Comparison of ENCODE assay signal across 8 mouse cellular contexts in genomic region chr17:24352370-24353194, GRCm38 (mm10). TPM values are rescaled to one million over a fixed set of nuclear protein-coding genes. Genes with fewer than 3 reads are reported as not detected.
DNase-seq lines count a peak whose midpoint lies in the region; ATAC-seq and TF ChIP-seq lines count a peak whose summit lies in the region.

No protein-coding gene starts in this region.

- peak overlapping the region; percentile 64 for H3K4me3 ChIP-seq in lung, embryonic 16.5 days (ENCODE audit: low read length)
- H3K4me3 ChIP-seq in forebrain, postnatal 0 days (ENCODE audit: low read depth, low read length), result peak overlapping the region; percentile 92
- H3K4me3 ChIP-seq in limb, embryonic 10.5 days, result peak overlapping the region; percentile 72
- H3K4me3 ChIP-seq in neural tube, embryonic 15.5 days (replicated peaks), result peak overlapping the region; percentile 83

- peak; percentile 39 for ATAC-seq in lung, embryonic 16.5 days (ENCODE audit: low read depth)
- ATAC-seq in forebrain, postnatal 0 days, result peak; percentile 19
- peak; percentile 52 for ATAC-seq in neural tube, embryonic 15.5 days (ENCODE audit: low FRiP score)

- peaks cover 10% of the 10 kb centered on the region for H3K27me3 ChIP-seq in lung, embryonic 16.5 days (ENCODE audit: control insufficient read depth, insufficient read depth, low read depth, low read length)
- no peaks in the 10 kb centered on the region for H3K27me3 ChIP-seq in forebrain, postnatal 0 days (ENCODE audit: insufficient read depth, low read length)
- peaks cover 59% of the 10 kb centered on the region for H3K27me3 ChIP-seq in limb, embryonic 10.5 days (ENCODE audit: low read depth, poor library complexity, severe bottlenecking)
- H3K27me3 ChIP-seq in neural tube, embryonic 15.5 days (replicated peaks), result no peaks in the 10 kb centered on the region; the same call in 1 of the 2 replicates

- 3% methylated on average over 36 of the region's 36 CpGs for WGBS in lung, embryonic 16.5 days
- WGBS in forebrain, postnatal 0 days, result 3% methylated on average over 36 of the region's 36 CpGs
- 4% methylated on average over 36 of the region's 36 CpGs for WGBS in limb, embryonic 10.5 days
- WGBS in neural tube, embryonic 15.5 days, result 1% methylated on average over 36 of the region's 36 CpGs

- peak overlapping the region; percentile 96 for H3K4me2 ChIP-seq in lung, embryonic 16.5 days (ENCODE audit: low read depth, low read length)
- peak overlapping the region; percentile 85 for H3K4me2 ChIP-seq in forebrain, postnatal 0 days (ENCODE audit: low read depth)
- H3K4me2 ChIP-seq in neural tube, embryonic 15.5 days, result peak overlapping the region; percentile 80

- TF ChIP-seq CTCF in forebrain, postnatal 0 days (IDR thresholded peaks at IDR 0.05; ENCODE audit: low read depth), result no peak

- peaks cover 2% of the 10 kb centered on the region; the same call in 1 of the 2 replicates for H3K4me1 ChIP-seq in lung, embryonic 16.5 days (replicated peaks; ENCODE audit: control insufficient read depth, insufficient read depth, low read length)
- peaks cover 11% of the 10 kb centered on the region; the same call in 1 of the 2 replicates for H3K4me1 ChIP-seq in forebrain, postnatal 0 days (ENCODE audit: insufficient read depth)
- H3K4me1 ChIP-seq in limb, embryonic 10.5 days, result peaks cover 25% of the 10 kb centered on the region
- peaks cover 35% of the 10 kb centered on the region for H3K4me1 ChIP-seq in neural tube, embryonic 15.5 days

- H3K36me3 ChIP-seq in lung, embryonic 16.5 days (ENCODE audit: control insufficient read depth, insufficient read depth, low read length), result no peaks in the 10 kb centered on the region
- H3K36me3 ChIP-seq in forebrain, postnatal 0 days (ENCODE audit: insufficient read depth), result no peaks in the 10 kb centered on the region
- no peaks in the 10 kb centered on the region for H3K36me3 ChIP-seq in limb, embryonic 10.5 days
- H3K36me3 ChIP-seq in neural tube, embryonic 15.5 days, result no peaks in the 10 kb centered on the region

- no peaks in the 10 kb centered on the region for H3K9me3 ChIP-seq in lung, embryonic 16.5 days (ENCODE audit: control insufficient read depth, low read length)
- H3K9me3 ChIP-seq in forebrain, postnatal 0 days (ENCODE audit: low read length), result no peaks in the 10 kb centered on the region
- no peaks in the 10 kb centered on the region for H3K9me3 ChIP-seq in limb, embryonic 10.5 days (replicated peaks)
- no peaks in the 10 kb centered on the region for H3K9me3 ChIP-seq in neural tube, embryonic 15.5 days (replicated peaks)

- H3K9ac ChIP-seq in lung, embryonic 16.5 days (ENCODE audit: low read length), result peak overlapping the region; percentile 76
- H3K9ac ChIP-seq in forebrain, postnatal 0 days, result peak overlapping the region; percentile 84
- peak overlapping the region; percentile 84 for H3K9ac ChIP-seq in neural tube, embryonic 15.5 days (replicated peaks)

- DNase-seq in lung, postnatal 14 days, result no peak
- DNase-seq in brain, adult 2 months (ENCODE audit: low read depth, low spot score), result peak; percentile 39
- DNase-seq in forebrain, postnatal 0 days, result no peak
- peak; percentile 41 for DNase-seq in limb, embryonic 10.5 days (ENCODE audit: low spot score)
- DNase-seq in adrenal gland, adult 8-10 months, result no peak
- no peak for DNase-seq in yolk sac, embryonic 10.5 days (ENCODE audit: low spot score)

- peak overlapping the region; percentile 36 for H3K27ac ChIP-seq in lung, embryonic 16.5 days (ENCODE audit: low read length)
- peak overlapping the region; percentile 70 for H3K27ac ChIP-seq in forebrain, postnatal 0 days (ENCODE audit: low read depth, low read length)
- peak overlapping the region; percentile 78 for H3K27ac ChIP-seq in limb, embryonic 10.5 days
- H3K27ac ChIP-seq in neural tube, embryonic 15.5 days (replicated peaks), result peak overlapping the region; percentile 85

RNA-seq across cellular contexts. Expression of gene Abca3, which starts 0.8 kb away (rescaled TPM):
- 40.8 and 48.4 TPM in 2 replicates for polyA plus RNA-seq in lung, embryonic 16.5 days (2015; fragmentation: Nextera tagmentation; extraction: Ambion mirVana)
- total RNA-seq in forebrain, postnatal 0 days (2014; rRNA removed), result 53.0 and 71.2 TPM in 2 replicates
- polyA plus RNA-seq in forebrain, postnatal 0 days (2015; fragmentation: Nextera tagmentation; extraction: Ambion mirVana), result 15.5 and 22.9 TPM in 2 replicates
- 2.8 and 3.6 TPM in 2 replicates for polyA plus RNA-seq in limb, embryonic 10.5 days (2016; fragmentation: Nextera tagmentation; extraction: Ambion mirVana)
- polyA plus RNA-seq in neural tube, embryonic 15.5 days (2015; fragmentation: Nextera tagmentation; extraction: Ambion mirVana), result 25.5 and 29.4 TPM in 2 replicates
- total RNA-seq in adrenal gland, adult 8-10 months (2022), result 10 to 100 TPM; 28.4 to 43.3 (median 35.8) TPM

RNA-seq across cellular contexts. Expression of gene Abca17, which starts 1.7 kb away (rescaled TPM):
- 0.34 and 0.55 TPM in 2 replicates for polyA plus RNA-seq in lung, embryonic 16.5 days (2015; fragmentation: Nextera tagmentation; extraction: Ambion mirVana)
- 0.38 and 0.62 TPM in 2 replicates for total RNA-seq in forebrain, postnatal 0 days (2014; rRNA removed)
- polyA plus RNA-seq in forebrain, postnatal 0 days (2015; fragmentation: Nextera tagmentation; extraction: Ambion mirVana), result 0.70 and 0.86 TPM in 2 replicates
- not detected in 2 replicates for polyA plus RNA-seq in limb, embryonic 10.5 days (2016; fragmentation: Nextera tagmentation; extraction: Ambion mirVana)
- 0.70 and 1.3 TPM in 2 replicates for polyA plus RNA-seq in neural tube, embryonic 15.5 days (2015; fragmentation: Nextera tagmentation; extraction: Ambion mirVana)
- total RNA-seq in adrenal gland, adult 8-10 months (2022), result under 1 TPM in 3 of 4 experiments, not detected in 1; 0.09 to 0.12 (median 0.11) TPM

Comparison
In these comparisons a context has a peak if more than half of its experiments do, and no peak if none do; other contexts are left out.
1. DNase-seq: peak in brain, adult 2 months (single experiment) and limb, embryonic 10.5 days (single experiment); none in lung, postnatal 14 days (single experiment), forebrain, postnatal 0 days (single experiment), adrenal gland, adult 8-10 months (single experiment) and yolk sac, embryonic 10.5 days (single experiment).
2. Peak in every context shown above with its lines, with median percentiles within 50 percentile points of each other: ATAC-seq, H3K27ac ChIP-seq, H3K4me2 ChIP-seq, H3K4me3 ChIP-seq and H3K9ac ChIP-seq.